Mouse (Mus musculus): ENCODE data around the gene Fzd1. TPM values are rescaled to one million over a fixed set of nuclear protein-coding genes. Genes with fewer than 3 reads are reported as not detected.

Fzd1 gene
- 1 to 10 TPM; 8.2 to 9.9 (median 8.5) TPM for total RNA-seq (2022)

DNA sequence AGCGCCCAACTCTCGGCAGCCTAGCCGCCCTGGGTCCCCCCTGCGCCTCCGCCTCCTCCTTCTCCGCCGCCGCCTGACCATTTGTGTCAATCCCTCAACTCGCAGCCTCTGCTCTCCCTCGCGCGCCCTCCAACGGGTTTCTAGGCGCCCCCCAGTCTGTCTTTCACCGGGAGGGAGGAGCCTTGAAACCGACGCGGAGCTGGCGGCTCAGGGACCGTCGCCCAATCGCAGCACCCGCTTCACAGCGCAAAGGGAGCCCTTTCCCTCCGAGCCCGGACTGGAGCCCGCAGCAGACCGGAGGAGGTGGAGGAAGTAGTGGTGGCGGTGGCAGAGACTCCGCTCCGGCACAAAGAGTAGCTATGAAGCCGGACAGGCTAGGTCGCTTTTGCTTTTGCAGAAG, at the start of gene Fzd1:
Gene Fzd1, minus strand, starts transcription at position 134 of the 400 bp plus-strand sequence.
- peak; percentile 85 for DNase-seq (ENCODE audit: low spot score in 2 of 2)

- DNase-seq (ENCODE audit: low spot score in 2 of 2) = no peak
Measured at GRCm38 (mm10) chr5:4805228-4805627, 47.4 kb upstream of the Fzd1 start.

GRCm38 (mm10) chr5:4803708-4804107, 45.9 kb upstream of the Fzd1 start:
- DNase-seq (ENCODE audit: low spot score in 2 of 2) = no peak

DNA sequence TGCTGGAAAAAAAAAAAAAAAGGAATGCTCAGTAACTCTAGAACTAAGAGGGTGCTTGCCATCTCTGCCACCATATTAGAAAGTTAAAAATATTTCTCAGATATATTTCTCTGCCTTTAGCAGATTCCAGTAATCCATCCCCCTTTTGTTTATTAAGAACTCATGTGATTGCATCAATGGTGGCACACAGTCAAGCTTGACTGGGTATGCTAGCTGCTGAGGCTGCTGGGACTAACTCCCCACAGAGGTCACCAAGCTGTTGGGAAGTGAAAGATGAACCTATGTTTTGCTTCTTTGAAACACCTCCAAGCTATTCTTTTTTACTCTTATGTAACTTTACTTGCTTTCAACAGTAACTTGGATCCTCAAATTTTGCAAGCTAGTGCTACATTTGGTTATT, 44.1 kb upstream of the Fzd1 start:
- DNase-seq (ENCODE audit: low spot score in 2 of 2) = no peak

- no peak for DNase-seq (ENCODE audit: low spot score in 2 of 2)
Measured at GRCm38 (mm10) chr5:4801096-4801850, 43.4 kb upstream of the Fzd1 start.

GRCm38 (mm10) chr5:4791219-4791618, 33.4 kb upstream of the Fzd1 start:
- DNase-seq (ENCODE audit: low spot score in 2 of 2) = no peak

DNA sequence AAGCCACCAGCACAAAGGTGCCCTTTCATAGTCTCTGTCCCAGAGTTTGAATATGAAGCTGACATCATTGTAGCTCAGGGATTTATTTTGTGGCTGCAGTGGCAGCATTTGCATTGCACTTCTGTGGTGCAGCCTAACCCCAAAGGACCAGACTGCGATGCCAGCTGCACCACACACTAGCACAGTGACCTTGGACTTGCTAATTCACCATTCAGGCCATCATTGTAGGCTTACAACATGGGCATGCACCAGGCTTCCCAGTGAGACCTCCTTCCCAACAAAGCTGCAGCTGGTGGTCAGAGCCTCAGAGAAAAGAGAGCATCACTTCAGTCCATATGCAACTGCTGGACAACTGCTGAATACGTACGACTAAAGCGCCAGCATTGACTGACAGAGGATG, 32.4 kb upstream of the Fzd1 start:
- DNase-seq (ENCODE audit: low spot score in 2 of 2) = no peak

DNA sequence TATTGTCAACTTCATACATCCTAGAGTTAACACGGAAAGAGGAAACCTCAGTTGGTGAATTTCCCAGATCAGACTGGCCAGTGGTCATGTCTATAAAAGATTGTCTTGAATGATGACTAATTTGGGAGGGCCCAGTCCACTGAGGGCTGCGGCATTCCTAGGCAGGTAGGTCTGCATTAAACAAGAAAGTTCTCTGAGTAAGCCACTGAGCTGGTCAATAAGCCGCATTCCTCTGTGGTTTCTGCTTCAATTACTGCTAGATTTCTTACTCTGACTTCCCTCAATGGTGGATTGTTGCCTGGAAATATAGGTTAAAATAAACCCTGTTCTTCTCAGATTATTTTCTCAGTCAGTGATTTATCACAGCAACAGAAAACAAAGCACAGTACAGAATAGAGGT, 30.6 kb upstream of the Fzd1 start:
- DNase-seq (ENCODE audit: low spot score in 2 of 2) = no peak

GRCm38 (mm10) chr5:4786816-4787215, 29.0 kb upstream of the Fzd1 start:
- DNase-seq (ENCODE audit: low spot score in 2 of 2) = no peak

GRCm38 (mm10) chr5:4778274-4778673, 20.4 kb upstream of the Fzd1 start:
- DNase-seq (ENCODE audit: low spot score in 2 of 2) = no peak

DNA sequence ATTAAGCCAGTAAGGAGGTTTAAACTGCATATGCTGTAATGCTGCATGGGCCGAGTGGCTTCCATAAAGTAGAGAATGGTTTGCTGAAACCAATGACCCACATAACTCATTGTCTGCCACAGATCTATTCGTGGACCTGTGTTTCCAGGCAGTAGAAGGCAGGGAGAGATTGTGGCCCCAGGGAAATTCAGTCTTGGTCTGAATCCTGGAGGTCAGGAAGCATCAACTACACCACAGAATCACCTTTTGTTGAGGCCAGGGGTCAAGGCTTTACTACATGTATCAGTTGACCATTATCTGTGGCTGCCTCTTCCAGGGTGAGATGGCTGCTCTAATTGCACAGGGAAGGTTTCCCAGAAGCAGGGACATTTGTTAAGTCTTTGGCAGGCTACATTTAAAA, 18.7 kb upstream of the Fzd1 start:
- no peak for DNase-seq (ENCODE audit: low spot score in 2 of 2)

GRCm38 (mm10) chr5:4773090-4773772, 15.4 kb upstream of the Fzd1 start:
- no peak for DNase-seq (ENCODE audit: low spot score in 2 of 2)

- DNase-seq (ENCODE audit: low spot score in 2 of 2) = no peak
Measured at GRCm38 (mm10) chr5:4770609-4771008, 12.8 kb upstream of the Fzd1 start.

DNA sequence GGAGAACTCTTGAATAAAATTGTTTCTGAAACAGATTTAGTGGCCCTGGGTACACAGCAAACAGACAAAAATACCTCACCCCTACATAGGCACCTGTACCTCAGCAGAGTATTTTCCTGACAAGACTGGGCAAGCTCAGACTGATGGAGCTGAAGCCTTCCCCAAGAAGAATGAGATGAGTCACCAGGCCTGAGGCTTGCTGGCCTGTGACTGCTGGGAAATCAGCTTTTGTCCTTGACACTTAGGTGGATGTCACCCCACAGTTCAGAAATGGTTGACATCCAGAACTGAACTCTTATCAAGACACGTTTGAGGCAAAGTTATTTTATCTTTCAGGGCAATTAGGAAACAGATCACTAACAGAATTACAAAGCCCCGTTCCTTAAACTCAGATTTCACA, 10.1 kb upstream of the Fzd1 start:
- no peak for DNase-seq (ENCODE audit: low spot score in 2 of 2)

GRCm38 (mm10) chr5:4766719-4767118, 8.9 kb upstream of the Fzd1 start:
- DNase-seq (ENCODE audit: low spot score in 2 of 2) = no peak

DNA sequence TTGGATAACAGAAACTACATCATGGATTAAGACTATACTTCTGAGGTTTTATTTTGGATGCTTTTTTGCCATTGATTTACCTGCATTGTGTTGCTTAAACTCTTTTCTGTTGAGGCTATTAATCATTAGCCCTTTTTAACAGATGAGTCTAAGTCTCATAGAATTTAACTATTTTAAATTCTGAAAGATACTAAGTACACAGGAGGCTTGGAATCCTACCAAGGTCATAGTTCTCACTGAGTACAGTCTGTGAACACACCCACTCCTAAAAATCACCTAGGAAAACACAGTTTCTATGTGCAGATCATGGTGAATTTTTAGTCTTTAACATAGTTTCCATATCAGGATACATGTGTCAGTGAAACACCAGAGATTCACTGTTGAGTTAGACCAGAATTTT, 4.1 kb upstream of the Fzd1 start:
- DNase-seq (ENCODE audit: low spot score in 2 of 2) = no peak

- no peak for DNase-seq (ENCODE audit: low spot score in 2 of 2)
Measured at GRCm38 (mm10) chr5:4758331-4759080, 671 bp upstream of the Fzd1 start.

- peak; percentile 15 to 43 for DNase-seq (ENCODE audit: low spot score in 2 of 2)
Measured at GRCm38 (mm10) chr5:4756871-4757711, 744 bp downstream of the Fzd1 start.

GRCm38 (mm10) chr5:4756001-4756681, 1.7 kb downstream of the Fzd1 start:
- peak; percentile 10 to 17 for DNase-seq (ENCODE audit: low spot score in 2 of 2)

DNA sequence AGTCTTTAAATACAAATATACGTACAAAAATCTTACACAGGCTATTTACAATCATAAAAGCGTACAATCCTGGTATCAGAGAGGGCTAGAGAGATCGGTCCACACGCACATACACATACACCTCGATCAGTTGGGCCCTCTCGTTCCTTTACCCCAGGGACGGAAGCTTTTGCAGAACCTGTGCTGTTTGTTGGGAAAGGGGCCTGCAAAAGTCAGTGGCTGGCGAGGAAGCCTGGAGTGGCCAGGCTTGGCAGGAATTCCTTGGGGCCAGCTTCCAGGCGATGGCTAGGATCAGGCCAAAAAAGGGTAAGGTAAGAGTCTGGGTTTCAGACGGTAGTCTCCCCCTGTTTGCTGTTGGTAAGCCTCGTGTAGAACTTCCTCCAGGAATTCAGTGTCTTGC, 2.5 kb downstream of the Fzd1 start:
- DNase-seq (ENCODE audit: low spot score in 2 of 2) = no peak
